Mouse (Mus musculus) frontal cortex, postnatal 25 days (tissue): Measurements from ENCODE around the gene Prokr1.
"Not testable (repeated sequence)": the region's sequence is repeated elsewhere in the genome, so short reads cannot be mapped to it uniquely, and the experiment has no call there.

Experiments
- DNase-seq, 2 experiments: peaks; one replicate each; pipeline ENCODE4 v3.0.0; 2022; ENCODE audit warnings: low spot score in 2 of 2

Prokr1 gene

GRCm38 (mm10) chr6:87590394-87591281, at the start of gene Prokr1:
Gene Prokr1 (minus strand): TSS chr6:87590743.
- DNase-seq: peak in 1 of 2 experiments; percentile 9

- no peak for DNase-seq
Measured at GRCm38 (mm10) chr6:87638134-87638660, 47.7 kb upstream of the Prokr1 start.

GRCm38 (mm10) chr6:87632176-87632575, 41.6 kb upstream of the Prokr1 start:
- no peak for DNase-seq

- DNase-seq: not testable (repeated sequence)
Measured at GRCm38 (mm10) chr6:87628936-87629335, 38.4 kb upstream of the Prokr1 start.

- no peak for DNase-seq
Measured at GRCm38 (mm10) chr6:87623151-87623550, 32.6 kb upstream of the Prokr1 start.

- no peak for DNase-seq
Measured at GRCm38 (mm10) chr6:87621281-87621680, 30.7 kb upstream of the Prokr1 start.

GRCm38 (mm10) chr6:87618021-87618420, 27.5 kb upstream of the Prokr1 start:
- no peak for DNase-seq

- no peak for DNase-seq
Measured at GRCm38 (mm10) chr6:87615696-87616083, 25.1 kb upstream of the Prokr1 start.

- no peak for DNase-seq
Measured at GRCm38 (mm10) chr6:87614794-87615695, 24.5 kb upstream of the Prokr1 start.

GRCm38 (mm10) chr6:87599825-87600224, 9.3 kb upstream of the Prokr1 start:
- no peak for DNase-seq

GRCm38 (mm10) chr6:87597116-87597833, 6.7 kb upstream of the Prokr1 start:
- no peak for DNase-seq

GRCm38 (mm10) chr6:87594188-87594587, 3.6 kb upstream of the Prokr1 start:
- no peak for DNase-seq

- no peak for DNase-seq
Measured at GRCm38 (mm10) chr6:87589718-87590393, 687 bp downstream of the Prokr1 start.

- DNase-seq: no peak
Measured at GRCm38 (mm10) chr6:87583991-87584390, 6.6 kb downstream of the Prokr1 start.

- DNase-seq: no peak
Measured at GRCm38 (mm10) chr6:87583183-87583611, 7.3 kb downstream of the Prokr1 start.

GRCm38 (mm10) chr6:87582456-87582855, 8.1 kb downstream of the Prokr1 start:
- no peak for DNase-seq

GRCm38 (mm10) chr6:87581581-87581980, 9.0 kb downstream of the Prokr1 start:
- DNase-seq: no peak

GRCm38 (mm10) chr6:87581071-87581470, 9.5 kb downstream of the Prokr1 start:
- no peak for DNase-seq

GRCm38 (mm10) chr6:87578247-87578646, 12.3 kb downstream of the Prokr1 start:
- DNase-seq: no peak

GRCm38 (mm10) chr6:87576648-87577330, 13.8 kb downstream of the Prokr1 start:
- DNase-seq: no peak
